Mouse (Mus musculus): Measurements from ENCODE around the gene Gpr63. TPM values are rescaled to one million over a fixed set of nuclear protein-coding genes. Genes with fewer than 3 reads are reported as not detected.
"Not testable (repeated sequence)": the region's sequence is repeated elsewhere in the genome, so short reads cannot be mapped to it uniquely, and the experiment has no call there.

Gpr63 gene
- total RNA-seq, 2 experiments from 2014 or later, result 0.92 to 1.8 TPM

- intact Hi-C loops (cut with DNase I); DNase-seq: not testable (repeated sequence)
Observed at GRCm38 (mm10) chr4:25055541-25055940, 89.3 kb downstream of the Gpr63 start.

Other genes with a start within 250 kb of the Gpr63 start
- gene Klhl32, start 115.3 kb upstream of the Gpr63 start, total RNA-seq (2021), result under 1 TPM; 0.83 to 0.98 TPM
- 10 to 100 TPM; 65.2 to 70.0 TPM for gene Ndufaf4, start 68.3 kb upstream of the Gpr63 start, total RNA-seq (2021)

Data from heart, postnatal 36 days (tissue).